Mouse (Mus musculus) heart, postnatal 0 days (tissue): Measurements from ENCODE around the gene Mecr.

ENCODE experiments used
- CTCF ChIP-seq: IDR thresholded peaks from 2 replicates; pipeline ENCODE4 v1.5.1; 2016; ENCODE audit warnings: antibody characterized with exemption, control low read depth, low read depth
- EP300 ChIP-seq: IDR thresholded peaks from 2 replicates; pipeline ENCODE4 v1.6.1; 2016; ENCODE audit warnings: antibody characterized with exemption, low read depth

DNA sequence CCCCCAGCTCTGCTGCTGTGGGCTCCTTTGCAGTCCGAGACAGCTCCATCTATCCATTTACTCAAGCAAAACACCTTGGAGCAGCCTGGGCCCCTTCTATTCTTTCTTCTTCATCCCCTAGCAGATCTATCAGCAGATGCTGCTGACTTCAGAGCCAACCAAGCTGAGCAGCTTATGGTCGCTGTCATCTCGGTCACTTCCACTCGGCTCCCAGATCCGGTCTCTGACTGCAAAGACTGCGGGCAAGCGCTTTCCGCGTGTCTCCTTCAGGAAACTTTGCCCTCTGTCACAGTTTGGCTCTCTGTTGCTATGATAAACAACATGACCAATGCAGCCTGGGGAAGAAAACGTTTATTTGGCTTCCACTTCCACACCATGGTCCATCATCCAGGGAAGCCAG, 28.4 kb upstream of the Mecr start:
- TF ChIP-seq CTCF: no peak
- TF ChIP-seq EP300: no peak
